Mouse (Mus musculus) C2C12 (cell line): ENCODE data around the gene Cisd3. TPM values are rescaled to one million over a fixed set of nuclear protein-coding genes. Genes with fewer than 3 reads are reported as not detected.

Experiments used
- H3K27me3 ChIP-seq: one replicate; pipeline ENCODE4 v1.6.1; 2011; ENCODE audit not compliant: control insufficient read depth, insufficient read depth, insufficient read length
- H3K36me3 ChIP-seq: one replicate; pipeline ENCODE4 v1.6.1; 2011; ENCODE audit not compliant: control insufficient read depth, insufficient read depth
- H3K4me3 ChIP-seq: one replicate; pipeline ENCODE4 v1.5.1; 2011; ENCODE audit warnings: mild to moderate bottlenecking, control low read depth; ENCODE audit not compliant: poor library complexity, insufficient read depth, severe bottlenecking
- H3K79me2 ChIP-seq: one replicate; pipeline ENCODE4 v1.6.1; 2011; ENCODE audit not compliant: control insufficient read depth, insufficient read depth
- H3K79me3 ChIP-seq: one replicate; pipeline ENCODE4 v1.6.1; 2011; ENCODE audit warnings: low read depth, control low read depth
- H3ac ChIP-seq: one replicate; pipeline ENCODE3; 2011; ENCODE audit warnings: low read depth; ENCODE audit not compliant: control insufficient read depth, insufficient read length
- CEBPB ChIP-seq: IDR thresholded peaks from one replicate; pipeline ENCODE4 v1.6.1; 2011; ENCODE audit warnings: low read depth, mild to moderate bottlenecking, control low read depth, moderate library complexity
- CTCF ChIP-seq: IDR thresholded peaks from one replicate; pipeline ENCODE4 v1.5.1; 2011; ENCODE audit not compliant: control insufficient read depth, insufficient read depth, insufficient read length
- FOSL1 ChIP-seq: IDR thresholded peaks from one replicate; pipeline ENCODE4 v1.8.0; 2011; ENCODE audit warnings: mild to moderate bottlenecking, low read length; ENCODE audit not compliant: poor library complexity, insufficient read depth, severe bottlenecking
- MAX ChIP-seq: IDR thresholded peaks from one replicate; pipeline ENCODE4 v1.6.1; 2011; ENCODE audit warnings: mild to moderate bottlenecking, control low read depth
- MYOD1 ChIP-seq: IDR thresholded peaks from one replicate; pipeline ENCODE4 v1.6.1; 2011; ENCODE audit warnings: low read depth; ENCODE audit not compliant: control insufficient read depth, insufficient read length
- MYOG ChIP-seq: IDR thresholded peaks from one replicate; pipeline ENCODE4 v1.6.1; 2011; ENCODE audit not compliant: control insufficient read depth, insufficient read length; ENCODE audit errors: extremely low read depth
- USF1 ChIP-seq: IDR thresholded peaks from one replicate; pipeline ENCODE4 v1.6.1; 2011; ENCODE audit warnings: low read depth, mild to moderate bottlenecking, control low read depth, moderate library complexity
- polyA plus RNA-seq: library from polyadenylated mRNA; unstranded; fragments of >200 nt; fragmentation: generic; extraction: Trizol; gene quantifications from one replicate; pipeline ENCODE4 v1.2.1, GENCODE M21; 2012; ENCODE audit warnings: missing spikeins

Gene Cisd3
- polyA plus RNA-seq, 1 experiment = 110 TPM

DNA sequence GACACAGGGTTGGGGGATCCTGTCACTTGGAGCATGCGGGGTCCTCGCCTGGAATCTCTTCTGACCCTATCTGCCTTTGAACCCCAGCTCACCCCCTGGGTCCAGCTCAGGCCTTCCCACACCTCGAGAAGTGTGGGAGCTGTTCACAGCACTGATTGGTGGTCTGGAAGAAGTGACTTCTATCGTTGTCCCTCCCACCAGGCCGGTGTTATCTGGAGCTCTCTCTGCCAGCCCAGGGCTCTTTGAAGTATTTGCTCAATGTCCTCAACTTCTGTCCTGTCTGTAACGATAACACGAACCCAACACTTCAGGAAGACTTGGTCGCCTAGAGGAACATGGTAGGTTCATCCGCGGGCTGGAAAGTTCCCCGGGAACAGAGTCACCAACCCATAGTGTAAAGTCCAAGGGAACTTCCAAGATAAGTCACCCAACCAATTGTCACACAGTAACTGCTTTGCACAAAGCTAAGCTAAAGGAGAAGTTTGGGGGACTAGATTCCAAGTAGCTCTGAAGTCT, 26.8 kb upstream of the Cisd3 start:
- H3K79me3 ChIP-seq = peaks cover 8% of the 10 kb centered on the region

DNA sequence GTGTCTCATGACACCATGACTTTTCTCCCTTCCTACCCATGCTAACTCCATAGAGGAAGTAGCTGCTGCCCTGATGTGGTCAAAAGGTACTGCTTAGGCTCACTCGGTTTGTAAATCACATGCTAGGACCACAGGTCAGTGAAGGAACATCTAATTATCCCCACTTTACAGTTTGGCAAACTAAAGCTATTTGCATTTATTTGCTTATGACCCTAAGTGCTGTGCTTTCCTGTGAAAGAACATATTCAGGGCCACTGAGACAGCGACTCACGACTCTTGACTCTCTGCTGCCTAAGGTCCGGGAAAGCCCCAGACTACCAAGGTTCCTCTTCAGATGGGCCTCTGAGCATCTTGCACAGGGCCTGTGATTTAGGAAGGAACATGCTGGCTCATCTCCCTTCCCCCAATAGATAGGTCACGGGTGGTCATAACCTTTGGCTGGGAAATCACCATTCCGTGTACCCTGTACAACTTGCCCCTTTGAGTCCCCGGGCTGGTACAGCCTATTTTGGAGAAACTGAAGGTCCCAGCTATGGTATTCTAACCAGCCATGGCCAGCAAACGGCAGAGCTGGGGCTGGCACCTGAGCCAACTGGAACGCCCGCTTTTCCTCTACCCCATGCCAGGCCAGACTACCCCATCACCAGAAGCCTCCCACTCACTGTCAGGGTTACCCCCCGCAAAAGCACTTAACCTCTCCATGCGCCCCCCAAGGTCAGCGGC, 26.2 kb upstream of the Cisd3 start:
- Histone ChIP-seq H3K36me3 (peaks cover 4% of the 10 kb centered on the region), H3K27me3 (no peaks in the 10 kb centered on the region), H3K79me2 (peaks cover 38% of the 10 kb centered on the region), H3K79me3 (peaks cover 11% of the 10 kb centered on the region), H3K4me3 (peak overlapping the region; percentile 83), H3ac (peak overlapping the region; percentile 93)
- TF ChIP-seq MYOG = no peak
- no peak for TF ChIP-seq MYOD1
- TF ChIP-seq CTCF = no peak
- TF ChIP-seq MAX = no peak
- no peak for TF ChIP-seq USF1
- TF ChIP-seq FOSL1 = no peak
- no peak for TF ChIP-seq CEBPB

More for the DNA sequence above, 26.8 kb upstream of the Cisd3 start:
- Histone ChIP-seq H3K4me3 (peak overlapping the region; percentile 83), H3K36me3 (peaks cover 4% of the 10 kb centered on the region), H3ac (no peak overlapping the region), H3K79me2 (peaks cover 32% of the 10 kb centered on the region), H3K27me3 (no peaks in the 10 kb centered on the region)
- TF ChIP-seq CTCF = no peak
- no peak for TF ChIP-seq FOSL1
- TF ChIP-seq CEBPB = no peak
- TF ChIP-seq MYOG = no peak
- no peak for TF ChIP-seq MYOD1
- no peak for TF ChIP-seq MAX
- no peak for TF ChIP-seq USF1

DNA sequence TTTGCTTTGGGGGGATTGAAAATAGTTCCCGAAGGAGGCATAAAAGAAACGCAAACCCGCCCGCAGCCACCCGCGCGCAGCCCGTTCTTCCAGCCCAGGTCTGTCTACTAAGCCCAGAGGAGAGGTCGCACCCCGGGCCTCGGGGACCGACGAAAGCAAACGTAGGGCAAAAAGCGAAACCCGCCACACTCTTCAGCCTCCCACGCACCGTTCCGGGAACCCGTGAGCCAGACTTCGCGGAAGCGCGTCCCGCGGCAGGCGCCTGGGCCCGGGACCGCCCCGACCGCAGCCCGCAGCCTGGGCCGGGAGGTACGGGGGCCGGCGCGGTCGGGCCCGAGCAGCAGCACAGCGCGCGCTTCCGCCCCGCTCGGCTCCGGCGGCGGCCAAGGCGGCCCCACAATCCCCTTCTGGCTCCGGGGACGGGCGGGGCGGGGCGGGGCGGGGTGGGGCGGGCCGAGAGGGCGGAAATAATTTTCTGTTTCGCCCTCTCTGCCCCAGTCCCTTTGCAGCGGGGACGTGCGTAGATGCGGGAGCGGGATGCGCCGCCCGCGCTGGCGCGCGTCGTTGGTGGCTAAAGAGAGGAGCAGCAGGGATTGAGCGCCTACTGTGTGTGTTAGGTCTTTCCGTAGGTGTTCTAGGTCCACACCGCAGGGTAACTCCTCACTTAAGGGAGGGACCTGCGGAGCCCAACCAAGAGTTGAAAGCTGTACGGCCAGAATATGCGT, 25.5 kb upstream of the Cisd3 start:
- no peak for TF ChIP-seq MYOG
- TF ChIP-seq MYOD1 = no peak
- no peak for TF ChIP-seq CEBPB
- TF ChIP-seq CTCF = no peak

GRCm38 (mm10) chr11:97660734-97661647, 24.6 kb upstream of the Cisd3 start:
- Histone ChIP-seq H3K36me3 (peaks cover 12% of the 10 kb centered on the region), H3ac (peak overlapping the region; percentile 51), H3K27me3 (no peaks in the 10 kb centered on the region), H3K79me2 (peaks cover 54% of the 10 kb centered on the region), H3K4me3 (peak overlapping the region; percentile 83), H3K79me3 (peaks cover 25% of the 10 kb centered on the region)
- TF ChIP-seq CTCF (no peak), CEBPB (no peak), MYOD1 (no peak), FOSL1 (no peak), USF1 (no peak)

More for the DNA sequence above, 25.5 kb upstream of the Cisd3 start:
- no peaks in the 10 kb centered on the region for H3K27me3 ChIP-seq
- H3K79me3 ChIP-seq = peaks cover 18% of the 10 kb centered on the region
- peak overlapping the region; percentile 83 for H3K4me3 ChIP-seq
- H3ac ChIP-seq = peak overlapping the region; percentile 93
- peaks cover 4% of the 10 kb centered on the region for H3K36me3 ChIP-seq
- H3K79me2 ChIP-seq = peaks cover 45% of the 10 kb centered on the region

- Histone ChIP-seq H3K36me3 (peaks cover 18% of the 10 kb centered on the region), H3ac (no peak overlapping the region), H3K27me3 (no peaks in the 10 kb centered on the region), H3K79me3 (peaks cover 25% of the 10 kb centered on the region), H3K79me2 (peaks cover 58% of the 10 kb centered on the region), H3K4me3 (no peak overlapping the region)
- TF ChIP-seq USF1 (no peak), CEBPB (no peak)
These were observed 23.9 kb upstream of the Cisd3 start for GRCm38 (mm10) chr11:97661648-97662133.
